ENCODE assay signal across 17 mouse cellular contexts in genomic region chr9:69597472-69597871, GRCm38 (mm10).
"Had no signal": no experiment of that assay in that cellular context is flagged by ENCODE, and none has a peak within 500 bp of the region (broad histone marks: within the 10 kb centered on the region; RNA-seq: fewer than 3 reads in every experiment).

No protein-coding gene starts in this region.

- H3K4me3 ChIP-seq: layer of hippocampus, adult 2 months; limb, embryonic 13.5 days; megakaryocyte, embryonic 14.5 days; midbrain, embryonic 13.5 days; myocyte; neural tube, embryonic 15.5 days; stomach, embryonic 15.5 days had no signal

- ATAC-seq: intestine, postnatal 0 days; midbrain, embryonic 13.5 days had no signal

- H3K4me1 ChIP-seq: limb, embryonic 13.5 days; megakaryocyte, embryonic 14.5 days; stomach, embryonic 15.5 days had no signal

- H3K27ac ChIP-seq: layer of hippocampus, adult 2 months; limb, embryonic 13.5 days; midbrain, embryonic 13.5 days; neural tube, embryonic 15.5 days; stomach, embryonic 15.5 days had no signal

- H3K9me3 ChIP-seq: limb, embryonic 13.5 days; megakaryocyte, embryonic 14.5 days; midbrain, embryonic 13.5 days; neural tube, embryonic 15.5 days; stomach, embryonic 15.5 days had no signal

- DNase-seq: kidney, adult 9 months; kidney, postnatal 10 days; kidney, postnatal 4 days; lung, embryonic 14.5 days; lung, postnatal 10 days; lung, postnatal 4 days; right cerebral cortex, postnatal 14 days; thymus, adult 2 months; thymus, postnatal 25 days had no signal

- H3K36me3 ChIP-seq: limb, embryonic 13.5 days; midbrain, embryonic 13.5 days; neural tube, embryonic 15.5 days; stomach, embryonic 15.5 days had no signal

- H3K27me3 ChIP-seq: limb, embryonic 13.5 days; megakaryocyte, embryonic 14.5 days; midbrain, embryonic 13.5 days; neural tube, embryonic 15.5 days; stomach, embryonic 15.5 days had no signal
